Mouse (Mus musculus): ENCODE data around the gene Dscaml1.

GRCm38 (mm10) chr9:45382336-45382735 lies 44.1 kb upstream of the Dscaml1 start:
- TF ChIP-seq CTCF (IDR thresholded peaks at IDR 0.05; ENCODE audit: low read depth), result no peak
- no peak for TF ChIP-seq EP300 (IDR thresholded peaks at IDR 0.05; ENCODE audit: low read depth)
